Mouse (Mus musculus) liver, embryonic 14 days (tissue): ENCODE measurements around the gene Ptx4. TPM values are rescaled to one million over a fixed set of nuclear protein-coding genes. Genes with fewer than 3 reads are reported as not detected.

Source experiments
- polyA plus RNA-seq: library from polyadenylated mRNA; depleted of rRNA; stranded (reverse); fragments of >200 nt; gene quantifications from 2 replicates; pipeline ENCODE4 v1.2.3, GENCODE M21; 2012; rRNA removed

The Ptx4 gene
- polyA plus RNA-seq: 0.02 TPM in 1 of 2 replicates, not detected in the other

DNA sequence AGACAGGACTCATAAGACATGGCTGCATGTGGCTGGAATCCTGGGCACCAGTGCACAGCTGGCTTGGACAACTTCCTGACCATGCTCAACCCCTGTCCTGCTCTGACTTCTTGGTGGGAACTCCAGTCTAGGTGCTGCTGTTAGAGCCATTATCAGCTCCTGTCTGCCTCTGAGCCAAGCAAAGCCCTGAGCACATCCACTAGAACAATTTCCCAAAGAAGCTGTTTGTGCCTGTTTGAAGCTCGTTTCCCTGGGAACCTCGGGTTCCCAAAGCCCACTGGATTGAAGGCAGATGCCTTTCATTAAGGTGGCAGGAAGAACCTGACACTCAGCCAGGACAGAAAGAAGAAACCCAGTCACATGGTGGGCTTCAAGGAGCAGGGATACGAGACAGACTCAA, at the start of gene Ptx4:
Gene Ptx4 (plus strand): TSS at position 355 of the 400 bp plus-strand sequence.

DNA sequence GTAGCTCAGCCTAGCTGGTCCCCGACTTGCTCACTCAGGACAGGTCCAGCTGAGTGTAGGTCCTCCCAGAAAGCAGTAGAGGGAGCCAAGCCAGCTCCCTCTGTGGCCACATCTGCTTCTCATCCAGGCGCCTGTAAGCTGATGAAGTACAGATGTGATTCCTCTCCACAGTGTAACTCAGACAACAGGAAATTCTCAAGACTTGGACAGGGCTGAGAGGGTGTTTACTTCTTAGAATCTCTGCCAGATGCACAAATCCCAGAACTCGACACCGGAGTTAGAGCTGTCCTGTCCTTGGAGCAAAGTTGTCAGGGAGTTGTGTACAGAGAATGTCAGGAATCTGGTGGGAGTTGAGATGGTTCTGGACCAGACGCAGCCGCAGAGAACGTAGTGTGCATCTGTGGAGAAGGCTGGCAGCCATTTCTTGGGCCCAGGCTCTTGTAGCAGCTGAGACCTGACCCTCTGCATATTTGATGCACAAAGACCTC, 37.1 kb upstream of the Ptx4 start, which contains the start of gene Tmem204:
Gene Tmem204 (minus strand): TSS at position 148 of the 488 bp plus-strand sequence.

DNA sequence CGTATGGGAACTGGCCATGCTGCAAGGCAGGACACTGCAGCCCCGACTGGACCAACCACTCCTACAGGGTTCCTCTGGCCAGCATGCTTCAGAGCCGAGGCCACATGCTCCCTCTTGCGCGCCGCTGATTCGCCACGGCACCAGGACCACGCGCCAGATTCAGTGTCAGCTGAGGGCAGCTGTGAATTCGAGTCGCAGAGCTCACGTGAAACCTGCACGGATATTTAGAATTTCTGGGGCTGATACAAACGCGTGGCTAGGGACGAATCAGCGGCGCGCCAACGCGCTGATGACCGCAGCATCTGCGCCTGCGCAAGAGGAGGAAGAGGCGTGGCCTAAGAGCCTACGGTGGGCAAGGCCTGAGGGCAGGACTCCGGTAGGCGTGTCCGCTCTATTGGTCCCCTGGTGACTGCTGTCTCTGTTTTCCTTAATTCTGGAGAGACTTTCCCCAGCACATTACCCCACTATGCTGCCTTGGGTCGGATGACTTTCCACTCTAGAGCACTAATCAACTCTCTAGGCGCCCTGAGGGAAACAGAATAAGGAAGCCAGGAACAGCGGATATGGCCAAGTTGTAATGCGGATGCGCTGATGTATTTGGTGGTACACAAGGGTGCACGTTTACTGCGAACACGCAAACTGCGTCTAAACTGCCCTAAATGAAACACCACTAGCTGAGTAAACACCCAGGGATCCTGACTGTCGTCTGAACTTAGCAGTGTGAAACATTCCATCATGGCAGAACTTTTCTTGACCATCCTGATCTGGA, 4.7 kb upstream of the Ptx4 start, which contains the start of gene Telo2:
Gene Telo2 (minus strand): TSS at position 304 of the 769 bp plus-strand sequence.

DNA sequence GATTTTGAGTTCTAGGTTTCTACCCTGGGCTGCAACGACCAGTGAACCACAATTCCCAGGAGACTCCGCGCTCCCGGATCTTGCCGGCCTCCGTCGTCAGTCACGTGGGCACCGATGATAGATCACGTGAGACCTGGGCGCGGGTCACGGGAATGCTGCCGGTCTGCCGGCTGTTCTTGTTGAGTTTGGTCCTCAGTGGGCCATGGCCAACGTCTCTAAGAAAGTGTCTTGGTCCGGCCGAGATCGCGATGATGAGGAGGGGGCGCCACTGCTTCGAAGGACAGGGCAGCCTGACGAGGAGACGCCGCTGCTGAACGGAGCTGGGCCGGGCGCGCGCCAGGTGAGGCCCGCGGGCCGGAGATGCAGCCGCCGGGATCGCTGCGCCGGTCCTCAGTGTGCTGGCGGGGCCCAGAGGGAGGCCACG, 12.7 kb downstream of the Ptx4 start, which contains the start of gene Clcn7:
Gene Clcn7 (plus strand): TSS at position 117 of the 424 bp plus-strand sequence.

DNA sequence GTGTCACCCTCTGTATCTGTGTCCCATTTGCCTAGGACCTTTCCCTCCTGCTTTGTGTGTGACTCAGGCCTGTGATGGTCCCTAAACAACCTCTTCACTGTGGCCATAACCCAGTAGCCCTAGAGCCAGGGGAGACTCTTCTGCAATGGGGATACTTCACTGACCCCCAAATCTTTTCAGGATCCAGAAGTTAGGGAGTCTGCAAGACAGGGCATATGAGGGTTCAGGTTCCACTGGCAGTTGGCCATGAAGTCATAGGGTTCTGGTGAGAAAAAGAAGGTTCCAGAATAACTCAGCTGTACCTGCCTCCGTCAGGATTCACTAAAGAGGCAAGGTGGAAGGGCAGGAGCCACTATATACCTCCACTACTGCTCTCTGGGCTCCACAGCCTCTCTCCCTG, 41.6 kb downstream of the Ptx4 start, which contains the start of gene Ccdc154:
Gene Ccdc154 (plus strand): TSS at position 301 of the 400 bp plus-strand sequence.

Other genes starting within 250 kb of the Ptx4 start
- 23.3 and 35.0 TPM in 2 replicates for gene Nubp2, start 234.4 kb upstream of the Ptx4 start, polyA plus RNA-seq
- 22.9 and 27.5 TPM in 2 replicates for gene Spsb3, start 234.1 kb upstream of the Ptx4 start, polyA plus RNA-seq
- gene Eme2, start 225.7 kb upstream of the Ptx4 start, polyA plus RNA-seq: 7.7 and 8.7 TPM in 2 replicates
- gene Mrps34, start 225.6 kb upstream of the Ptx4 start, polyA plus RNA-seq: 44.0 and 47.7 TPM in 2 replicates
- 47.2 and 54.4 TPM in 2 replicates for gene Nme3, start 224.3 kb upstream of the Ptx4 start, polyA plus RNA-seq
- 29.7 and 32.2 TPM in 2 replicates for gene Mapk8ip3, start 183.8 kb upstream of the Ptx4 start, polyA plus RNA-seq
- gene Jpt2, start 160.1 kb upstream of the Ptx4 start, polyA plus RNA-seq: 23.3 and 28.1 TPM in 2 replicates
- gene Cramp1l, start 105.0 kb upstream of the Ptx4 start, polyA plus RNA-seq: 7.1 and 8.3 TPM in 2 replicates
- 54.0 and 61.2 TPM in 2 replicates for gene Ift140, start 104.7 kb upstream of the Ptx4 start, polyA plus RNA-seq
- 2.4 and 3.1 TPM in 2 replicates for gene Tmem204, start 37.2 kb upstream of the Ptx4 start, polyA plus RNA-seq
- 7.4 and 8.8 TPM in 2 replicates for gene Telo2, start 4.8 kb upstream of the Ptx4 start, polyA plus RNA-seq
- 6.7 and 8.2 TPM in 2 replicates for gene Clcn7, start 12.6 kb downstream of the Ptx4 start, polyA plus RNA-seq
- gene Ccdc154, start 41.7 kb downstream of the Ptx4 start, polyA plus RNA-seq: 0.02 and 0.03 TPM in 2 replicates
- not detected in 2 replicates for gene Gm38655, start 54.7 kb downstream of the Ptx4 start, polyA plus RNA-seq
- 13.3 and 13.8 TPM in 2 replicates for gene BC003965, start 63.8 kb downstream of the Ptx4 start, polyA plus RNA-seq
- 30.9 and 38.3 TPM in 2 replicates for gene Unkl, start 67.6 kb downstream of the Ptx4 start, polyA plus RNA-seq
- 10.3 and 11.4 TPM in 2 replicates for gene Gnptg, start 119.4 kb downstream of the Ptx4 start, polyA plus RNA-seq
- gene Tsr3, start 119.4 kb downstream of the Ptx4 start, polyA plus RNA-seq: 13.1 and 15.0 TPM in 2 replicates
- 0.23 and 0.25 TPM in 2 replicates for gene Baiap3, start 135.6 kb downstream of the Ptx4 start, polyA plus RNA-seq
- 162 and 191 TPM in 2 replicates for gene Ube2i, start 153.9 kb downstream of the Ptx4 start, polyA plus RNA-seq
- gene Prss34, start 177.6 kb downstream of the Ptx4 start, polyA plus RNA-seq: 0.67 and 0.69 TPM in 2 replicates
- gene Prss28, start 187.9 kb downstream of the Ptx4 start, polyA plus RNA-seq: not detected in 2 replicates
- not detected in 2 replicates for gene Prss29, start 197.9 kb downstream of the Ptx4 start, polyA plus RNA-seq
- 0.02 TPM in 1 of 2 replicates, not detected in the other for gene Tpsab1, start 224.8 kb downstream of the Ptx4 start, polyA plus RNA-seq
- 0.07 and 0.16 TPM in 2 replicates for gene Tpsb2, start 245.5 kb downstream of the Ptx4 start, polyA plus RNA-seq
- 0.28 and 0.70 TPM in 2 replicates for gene Tpsg1, start 248.5 kb downstream of the Ptx4 start, polyA plus RNA-seq